Mouse (Mus musculus): ENCODE measurements around the gene Hjurp. TPM values are rescaled to one million over a fixed set of nuclear protein-coding genes. Genes with fewer than 3 reads are reported as not detected.

Gene Hjurp
- polyA plus RNA-seq, 1 experiment = 29.4 TPM

- TF ChIP-seq CTCF (IDR thresholded peaks at IDR 0.05; ENCODE audit: insufficient read depth, low read length) = no peak
- no peak for TF ChIP-seq POLR2A (IDR thresholded peaks at IDR 0.05; ENCODE audit: borderline replicate concordance, extremely low read depth, low read depth, low read length)
- DNase-seq = no peak
- no peaks in the 10 kb centered on the region for H3K4me1 ChIP-seq (ENCODE audit: control insufficient read depth, insufficient read depth, low read length)
- no peak overlapping the region for H3K4me3 ChIP-seq (replicated peaks; ENCODE audit: extremely low read depth, low read depth, low read length)
- WGBS = 57% methylated on average over 2 of the region's 2 CpGs
Observed at GRCm38 (mm10) chr1:88216551-88216950, 60.9 kb downstream of the Hjurp start.

GRCm38 (mm10) chr1:88215466-88216380, 61.7 kb downstream of the Hjurp start:
- DNase-seq = no peak
- no peak overlapping the region for H3K4me3 ChIP-seq (replicated peaks; ENCODE audit: extremely low read depth, low read depth, low read length)
- H3K4me1 ChIP-seq (ENCODE audit: control insufficient read depth, insufficient read depth, low read length) = no peaks in the 10 kb centered on the region
- TF ChIP-seq CTCF (IDR thresholded peaks at IDR 0.05; ENCODE audit: insufficient read depth, low read length) = no peak
- 70% methylated on average over 10 of the region's 10 CpGs for WGBS

DNA sequence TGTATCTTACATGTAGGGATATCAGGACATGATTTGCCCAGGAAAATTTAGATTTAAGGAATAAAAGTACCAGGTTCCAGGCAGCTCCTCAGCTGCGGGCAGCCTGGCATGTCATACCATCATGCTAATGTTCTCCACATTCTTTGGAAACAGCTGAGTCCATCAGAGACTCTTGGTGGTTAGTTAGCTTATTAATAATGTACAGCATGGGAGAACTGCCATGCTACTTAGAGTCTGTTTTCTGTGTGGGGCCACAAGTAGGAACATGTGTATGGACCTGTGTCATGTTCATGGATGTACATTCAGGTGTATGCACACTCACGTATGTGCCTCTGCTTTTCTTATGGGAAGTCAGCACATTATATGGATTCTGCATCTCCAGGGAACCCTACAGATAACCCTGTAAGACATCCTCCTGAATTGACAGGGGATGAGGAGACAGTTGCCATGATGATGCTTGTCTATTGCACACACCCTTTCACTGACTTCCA, 62.9 kb downstream of the Hjurp start:
- no peak overlapping the region for H3K4me3 ChIP-seq (replicated peaks; ENCODE audit: extremely low read depth, low read depth, low read length)
- WGBS = 77% methylated on average over 2 of the region's 2 CpGs
- no peaks in the 10 kb centered on the region for H3K4me1 ChIP-seq (ENCODE audit: control insufficient read depth, insufficient read depth, low read length)
- TF ChIP-seq POLR2A (IDR thresholded peaks at IDR 0.05; ENCODE audit: borderline replicate concordance, extremely low read depth, low read depth, low read length) (no peak), CTCF (IDR thresholded peaks at IDR 0.05; ENCODE audit: insufficient read depth, low read length) (no peak)
- no peak for DNase-seq

GRCm38 (mm10) chr1:88213766-88214461, 63.5 kb downstream of the Hjurp start:
- Histone ChIP-seq H3K4me1 (ENCODE audit: control insufficient read depth, insufficient read depth, low read length) (no peaks in the 10 kb centered on the region), H3K4me3 (replicated peaks; ENCODE audit: extremely low read depth, low read depth, low read length) (no peak overlapping the region)
- no peak for DNase-seq
- no peak for TF ChIP-seq POLR2A (IDR thresholded peaks at IDR 0.05; ENCODE audit: borderline replicate concordance, extremely low read depth, low read depth, low read length)
- TF ChIP-seq CTCF (IDR thresholded peaks at IDR 0.05; ENCODE audit: insufficient read depth, low read length) = no peak
- 70% methylated on average over 2 of the region's 2 CpGs for WGBS

- Histone ChIP-seq H3K4me1 (ENCODE audit: control insufficient read depth, insufficient read depth, low read length) (no peaks in the 10 kb centered on the region), H3K4me3 (replicated peaks; ENCODE audit: extremely low read depth, low read depth, low read length) (no peak overlapping the region)
- WGBS = 71% methylated on average over 1 of the region's 1 CpGs
- no peak for DNase-seq
- TF ChIP-seq CTCF (IDR thresholded peaks at IDR 0.05; ENCODE audit: insufficient read depth, low read length) (no peak), POLR2A (IDR thresholded peaks at IDR 0.05; ENCODE audit: borderline replicate concordance, extremely low read depth, low read depth, low read length) (no peak)
Observed at GRCm38 (mm10) chr1:88213061-88213460, 64.4 kb downstream of the Hjurp start.

Other genes with a start within 250 kb of the Hjurp start
- gene Ugt1a10, start 222.2 kb downstream of the Hjurp start, polyA plus RNA-seq (2012; rRNA removed) = not detected in 2 replicates
- gene Ugt1a9, start 206.8 kb downstream of the Hjurp start, polyA plus RNA-seq (2012; rRNA removed) = 0.09 TPM in 1 of 2 replicates, not detected in the other
- not detected in 2 replicates for gene Ugt1a8, start 189.8 kb downstream of the Hjurp start, polyA plus RNA-seq (2012; rRNA removed)
- 4.8 and 6.1 TPM in 2 replicates for gene Ugt1a7c, start 182.6 kb downstream of the Hjurp start, polyA plus RNA-seq (2012; rRNA removed)
- 2.4 and 2.9 TPM in 2 replicates for gene Ugt1a6b, start 174.4 kb downstream of the Hjurp start, polyA plus RNA-seq (2012; rRNA removed)
- gene Ugt1a6a, start 142.8 kb downstream of the Hjurp start, polyA plus RNA-seq (2012; rRNA removed) = 34.5 and 45.3 TPM in 2 replicates
- 0.06 and 0.36 TPM in 2 replicates for gene Ugt1a5, start 111.6 kb downstream of the Hjurp start, polyA plus RNA-seq (2012; rRNA removed)
- 0.11 and 0.12 TPM in 2 replicates for gene Ugt1a2, start 77.0 kb downstream of the Hjurp start, polyA plus RNA-seq (2012; rRNA removed)
- gene Dnajb3, start 71.9 kb downstream of the Hjurp start, polyA plus RNA-seq (2012; rRNA removed) = 1.3 and 1.8 TPM in 2 replicates
- 0.11 and 1.3 TPM in 2 replicates for gene Ugt1a1, start 65.7 kb downstream of the Hjurp start, polyA plus RNA-seq (2012; rRNA removed)
- 0.17 and 0.20 TPM in 2 replicates for gene Mroh2a, start 50.6 kb downstream of the Hjurp start, polyA plus RNA-seq (2012; rRNA removed)
- gene Trpm8, start within 50 bp of the Hjurp start, polyA plus RNA-seq (2012; rRNA removed) = not detected in 2 replicates
- gene Spp2, start 129.3 kb upstream of the Hjurp start, polyA plus RNA-seq (2012; rRNA removed) = 0.18 TPM in 1 of 2 replicates, not detected in the other
- gene Glrp1, start 232.4 kb upstream of the Hjurp start, polyA plus RNA-seq (2012; rRNA removed) = 0.11 TPM in 1 of 2 replicates, not detected in the other